Comparison of ENCODE assay signal across 13 mouse cellular contexts in genomic region chr11:20041164-20041920, GRCm38 (mm10).
DNase-seq lines count a peak whose midpoint lies in the region; ATAC-seq and TF ChIP-seq lines count a peak whose summit lies in the region.
"Had no signal": no experiment of that assay in that cellular context is flagged by ENCODE, and none has a peak within 500 bp of the region (broad histone marks: within the 10 kb centered on the region; RNA-seq: fewer than 3 reads in every experiment).

No protein-coding gene starts in this region.

- peaks cover 6% of the 10 kb centered on the region; the same call in 1 of the 2 replicates for H3K4me1 ChIP-seq in intestine, embryonic 15.5 days (replicated peaks)
- no peaks in the 10 kb centered on the region for H3K4me1 ChIP-seq in intestine, postnatal 0 days (replicated peaks; ENCODE audit: control insufficient read depth, insufficient read depth, low read length)
- peaks cover 69% of the 10 kb centered on the region for H3K4me1 ChIP-seq in E14TG2a.4 (replicated peaks; ENCODE audit: low read depth, low read length)
- peaks cover 13% of the 10 kb centered on the region for H3K4me1 ChIP-seq in embryonic fibroblast, embryonic 13.5 days (ENCODE audit: control insufficient read depth, insufficient read depth, low read length)
- H3K4me1 ChIP-seq in limb, embryonic 11.5 days (ENCODE audit: control insufficient read depth, insufficient read depth, low read length), result peaks cover 17% of the 10 kb centered on the region

- no peak overlapping the region for H3K9ac ChIP-seq in intestine, embryonic 15.5 days
- H3K9ac ChIP-seq in intestine, postnatal 0 days (ENCODE audit: low read depth, low read length), result no peak overlapping the region
- no peak overlapping the region for H3K9ac ChIP-seq in limb, embryonic 11.5 days (ENCODE audit: low read length)
- H3K9ac ChIP-seq: liver, embryonic 13.5 days; midbrain, embryonic 12.5 days had no signal

- H3K27ac ChIP-seq in intestine, embryonic 15.5 days, result no peak overlapping the region
- H3K27ac ChIP-seq in intestine, postnatal 0 days (ENCODE audit: low read depth, low read length), result no peak overlapping the region
- H3K27ac ChIP-seq in embryonic fibroblast, embryonic 13.5 days (ENCODE audit: insufficient read depth, low read length), result peak overlapping the region; percentile 46
- peak overlapping the region; percentile 43; the same call in 1 of the 2 replicates for H3K27ac ChIP-seq in limb, embryonic 11.5 days (replicated peaks; ENCODE audit: low read depth, low read length)
- H3K27ac ChIP-seq: liver, embryonic 13.5 days; midbrain, embryonic 12.5 days had no signal

- TF ChIP-seq POLR2A in embryonic fibroblast, embryonic 13.5 days (IDR thresholded peaks at IDR 0.05; ENCODE audit: low read depth, low read length), result no peak

- no peaks in the 10 kb centered on the region for H3K36me3 ChIP-seq in intestine, embryonic 15.5 days
- H3K36me3 ChIP-seq in intestine, postnatal 0 days (ENCODE audit: control insufficient read depth, insufficient read depth), result no peaks in the 10 kb centered on the region
- H3K36me3 ChIP-seq in E14TG2a.4 (ENCODE audit: insufficient read depth, low read length), result no peaks in the 10 kb centered on the region
- no peaks in the 10 kb centered on the region for H3K36me3 ChIP-seq in limb, embryonic 11.5 days (ENCODE audit: control insufficient read depth, insufficient read depth, low read length)
- H3K36me3 ChIP-seq: liver, embryonic 13.5 days; midbrain, embryonic 12.5 days had no signal

- no peaks in the 10 kb centered on the region for H3K9me3 ChIP-seq in intestine, embryonic 15.5 days
- H3K9me3 ChIP-seq in intestine, postnatal 0 days (ENCODE audit: control insufficient read depth), result no peaks in the 10 kb centered on the region
- H3K9me3 ChIP-seq in E14TG2a.4 (ENCODE audit: low read length), result no peaks in the 10 kb centered on the region
- no peaks in the 10 kb centered on the region for H3K9me3 ChIP-seq in limb, embryonic 11.5 days (ENCODE audit: control insufficient read depth, low read length)
- H3K9me3 ChIP-seq: liver, embryonic 13.5 days; midbrain, embryonic 12.5 days had no signal

- no peaks in the 10 kb centered on the region for H3K27me3 ChIP-seq in intestine, embryonic 15.5 days (replicated peaks)
- no peaks in the 10 kb centered on the region for H3K27me3 ChIP-seq in intestine, postnatal 0 days (replicated peaks; ENCODE audit: control insufficient read depth, insufficient read depth, low read length)
- H3K27me3 ChIP-seq in E14TG2a.4 (ENCODE audit: insufficient read depth, low read length), result no peaks in the 10 kb centered on the region
- H3K27me3 ChIP-seq in limb, embryonic 11.5 days (ENCODE audit: control insufficient read depth, insufficient read depth, low read length), result no peaks in the 10 kb centered on the region
- H3K27me3 ChIP-seq: liver, embryonic 13.5 days had no signal

- WGBS in intestine, embryonic 15.5 days, result 21% methylated on average over 6 of the region's 6 CpGs
- WGBS in intestine, postnatal 0 days, result 30% methylated on average over 6 of the region's 6 CpGs
- 12% methylated on average over 6 of the region's 6 CpGs for WGBS in limb, embryonic 11.5 days

- no peak overlapping the region for H3K4me3 ChIP-seq in intestine, embryonic 15.5 days (replicated peaks)
- H3K4me3 ChIP-seq in intestine, postnatal 0 days (ENCODE audit: low read depth, low read length), result no peak overlapping the region
- H3K4me3 ChIP-seq in E14TG2a.4 (replicated peaks; ENCODE audit: low read length), result peak overlapping the region; percentile 5
- H3K4me3 ChIP-seq in embryonic fibroblast, embryonic 13.5 days (ENCODE audit: insufficient read depth, low read length), result no peak overlapping the region
- no peak overlapping the region for H3K4me3 ChIP-seq in limb, embryonic 11.5 days (ENCODE audit: low read depth, low read length)
- H3K4me3 ChIP-seq: liver, embryonic 13.5 days; midbrain, embryonic 12.5 days had no signal

- peak; percentile 43 for ATAC-seq in intestine, embryonic 15.5 days
- no peak for ATAC-seq in intestine, postnatal 0 days
- ATAC-seq in limb, embryonic 11.5 days (ENCODE audit: insufficient number of reproducible peaks, low FRiP score, low TSS enrichment, low read depth), result peak; percentile 49; the same call in 1 of the 2 replicates
- ATAC-seq in frontal cortex, adult (ENCODE audit: low TSS enrichment), result no peak
- ATAC-seq: CD4-positive, CD25-positive, alpha-beta regulatory T cell, adult 4 months had no signal

- peak; percentile 57 for DNase-seq in limb, embryonic 11.5 days (ENCODE audit: low spot score)
- DNase-seq in cerebellum, adult 8-10 months, result no peak
- DNase-seq in layer of hippocampus, adult 11-12 months (ENCODE audit: low spot score), result no peak
- DNase-seq: liver, embryonic 13.5 days; right cerebral cortex, adult 18-20 months had no signal

- TF ChIP-seq CTCF in intestine, postnatal 0 days (IDR thresholded peaks at IDR 0.05; ENCODE audit: low read depth), result no peak
- no peak for TF ChIP-seq CTCF in E14TG2a.4 (conservative IDR thresholded peaks at IDR 0.05; ENCODE audit: low read length)
- TF ChIP-seq CTCF in embryonic fibroblast, embryonic 13.5 days (IDR thresholded peaks at IDR 0.05; ENCODE audit: borderline replicate concordance, insufficient read depth, low read length), result no peak

- no peak overlapping the region for H3K4me2 ChIP-seq in intestine, embryonic 15.5 days (replicated peaks)
- H3K4me2 ChIP-seq in intestine, postnatal 0 days (replicated peaks; ENCODE audit: low read depth), result no peak overlapping the region
- H3K4me2 ChIP-seq in limb, embryonic 11.5 days (ENCODE audit: low read depth, severe bottlenecking), result no peak overlapping the region
- H3K4me2 ChIP-seq: heart, embryonic 11.5 days; liver, embryonic 13.5 days; midbrain, embryonic 12.5 days had no signal

Comparison
In these comparisons a context has a peak if more than half of its experiments do, and no peak if none do; other contexts are left out.
1. ATAC-seq: peak in intestine, embryonic 15.5 days (single experiment) and limb, embryonic 11.5 days (single experiment); none in intestine, postnatal 0 days (single experiment) and frontal cortex, adult (single experiment).
2. H3K27ac ChIP-seq: peak in embryonic fibroblast, embryonic 13.5 days (single experiment) and limb, embryonic 11.5 days (single experiment); none in intestine, embryonic 15.5 days (single experiment) and intestine, postnatal 0 days (single experiment).